Mouse (Mus musculus) ES-E14 (cell line): ENCODE results near the gene Man1a2. TPM values are rescaled to one million over a fixed set of nuclear protein-coding genes. Genes with fewer than 3 reads are reported as not detected.

Source experiments
- DNase-seq: peaks from one replicate; pipeline ENCODE4 v3.0.0-alpha.2; 2013; ENCODE audit warnings: low read depth, low spot score
- H3K27ac ChIP-seq: 2 replicates; pipeline ENCODE4 v1.5.1; 2012; ENCODE audit warnings: low read depth, mild to moderate bottlenecking, low read length, moderate library complexity, mixed read lengths; ENCODE audit not compliant: poor library complexity, insufficient read depth, severe bottlenecking
- H3K36me3 ChIP-seq: 2 replicates; pipeline ENCODE4 v1.6.1; 2012; ENCODE audit warnings: mild to moderate bottlenecking, low read length, moderate library complexity, mixed read lengths; ENCODE audit not compliant: control insufficient read depth, poor library complexity, insufficient read depth, severe bottlenecking
- H3K4me1 ChIP-seq, 2 experiments: fragments of 150-350 bp in 1 of 2; sonication (generic) in 1 of 2; 2 replicates each; pipeline ENCODE4 v1.6.1; 2012; ENCODE audit warnings: low read length in 2 of 2, mild to moderate bottlenecking in 1 of 2, mixed read lengths in 1 of 2; ENCODE audit not compliant: control insufficient read depth in 2 of 2, insufficient read depth in 2 of 2, poor library complexity in 1 of 2
- H3K4me3 ChIP-seq, 2 experiments: fragments of 150-350 bp in 1 of 2; sonication (generic) in 1 of 2; 2 replicates each; pipeline ENCODE4 v1.5.1; 2012; ENCODE audit warnings: low read length in 2 of 2, low read depth in 1 of 2, mild to moderate bottlenecking in 1 of 2, mixed read lengths in 1 of 2; ENCODE audit not compliant: insufficient read depth in 1 of 2, poor library complexity in 1 of 2, severe bottlenecking in 1 of 2
- H3K9ac ChIP-seq: 2 replicates; pipeline ENCODE4 v1.6.1; 2012; ENCODE audit warnings: low read depth, mild to moderate bottlenecking, low read length, mixed read lengths; ENCODE audit not compliant: poor library complexity, insufficient read depth, severe bottlenecking
- H3K9me3 ChIP-seq: fragments of 150-350 bp; sonication (generic); 2 replicates; pipeline ENCODE4 v1.6.1; 2012; ENCODE audit warnings: low read depth, mild to moderate bottlenecking, low read length; ENCODE audit not compliant: control insufficient read depth, insufficient read depth
- CHD2 ChIP-seq: IDR thresholded peaks from 2 replicates; pipeline ENCODE4 v1.6.1; 2014; ENCODE audit warnings: mild to moderate bottlenecking, low read depth, low read length, inconsistent platforms
- HCFC1 ChIP-seq: IDR thresholded peaks from 2 replicates; pipeline ENCODE4 v1.6.1; 2012; ENCODE audit warnings: low read length, inconsistent platforms, borderline replicate concordance; ENCODE audit not compliant: insufficient read depth
- MAFK ChIP-seq: IDR thresholded peaks from 2 replicates; pipeline ENCODE4 v1.6.1; 2014; ENCODE audit warnings: mild to moderate bottlenecking, low read depth, low read length, inconsistent platforms; ENCODE audit not compliant: insufficient read depth
- ZC3H11A ChIP-seq: IDR thresholded peaks from 2 replicates; pipeline ENCODE4 v1.6.1; 2012; ENCODE audit warnings: low read depth, mild to moderate bottlenecking, inconsistent platforms, low read length, borderline replicate concordance
- ZNF384 ChIP-seq: IDR thresholded peaks from 2 replicates; pipeline ENCODE4 v1.6.1; 2012; ENCODE audit warnings: low read depth, low read length, inconsistent platforms
- in situ Hi-C, 2 experiments: fragments of 600-800 bp; cut with MboI; formaldehyde crosslinking; loops; one replicate each; pipeline ENCODE4 v1.15.1; 2025; ENCODE audit warnings: low sequenced_read_pairs in 2 of 2, inconsistent platforms in 1 of 2; ENCODE audit not compliant: unreplicated experiment in 2 of 2
- total RNA-seq: library from RNA; depleted of rRNA; stranded (reverse); fragments of 300-350 nt; gene quantifications from 2 replicates; pipeline ENCODE4 v1.2.3, GENCODE M21; 2012

The Man1a2 gene
- total RNA-seq, 1 experiment = 55.3 TPM

- Histone ChIP-seq H3K9me3 (no peaks in the 10 kb centered on the region), H3K4me3 (no peak overlapping the region), H3K4me1 (peaks cover 8% of the 10 kb centered on the region in 2 experiments; a peak in 2 of 4 replicates), H3K36me3 (no peaks in the 10 kb centered on the region), H3K9ac (no peak overlapping the region), H3K27ac (no peak overlapping the region)
- DNase-seq = no peak
- TF ChIP-seq ZNF384 (no peak), HCFC1 (no peak), CHD2 (no peak), ZC3H11A (no peak), MAFK (no peak)
- in situ Hi-C loops = no loop called here
These were observed 30.1 kb upstream of the Man1a2 start for GRCm38 (mm10) chr3:100715367-100715766.

GRCm38 (mm10) chr3:100713142-100714005, 28.1 kb upstream of the Man1a2 start:
- in situ Hi-C loops = no loop called here
- no peak for TF ChIP-seq MAFK
- peak; percentile 79; the same call in 1 of the 2 replicates for TF ChIP-seq ZNF384
- no peaks in the 10 kb centered on the region for H3K36me3 ChIP-seq
- H3K9ac ChIP-seq = no peak overlapping the region
- no peak for DNase-seq
- peaks cover 8% of the 10 kb centered on the region in 2 experiments; a peak in 2 of 4 replicates for H3K4me1 ChIP-seq
- no peak overlapping the region for H3K4me3 ChIP-seq
- no peaks in the 10 kb centered on the region for H3K9me3 ChIP-seq
- no peak overlapping the region for H3K27ac ChIP-seq

- Histone ChIP-seq H3K9me3 (no peaks in the 10 kb centered on the region), H3K4me1 (peaks cover 8% of the 10 kb centered on the region in 2 experiments; a peak in 2 of 4 replicates), H3K27ac (no peak overlapping the region), H3K4me3 (no peak overlapping the region), H3K9ac (no peak overlapping the region), H3K36me3 (no peaks in the 10 kb centered on the region)
- TF ChIP-seq ZC3H11A (no peak), CHD2 (no peak), MAFK (no peak), HCFC1 (no peak), ZNF384 (no peak)
- in situ Hi-C loops = no loop called here
- DNase-seq = no peak
These were observed 26.8 kb upstream of the Man1a2 start for GRCm38 (mm10) chr3:100712140-100712539.

- Histone ChIP-seq H3K36me3 (no peaks in the 10 kb centered on the region), H3K9ac (no peak overlapping the region), H3K27ac (no peak overlapping the region), H3K4me1 (peaks cover 4 to 5% of the 10 kb centered on the region in 2 experiments; a peak in 2 of 4 replicates), H3K9me3 (no peaks in the 10 kb centered on the region), H3K4me3 (no peak overlapping the region)
- DNase-seq = no peak
- in situ Hi-C loops = no loop called here
- TF ChIP-seq MAFK = no peak
- TF ChIP-seq ZNF384 = no peak
- no peak for TF ChIP-seq CHD2
- TF ChIP-seq HCFC1 = no peak
- no peak for TF ChIP-seq ZC3H11A
These were observed 26.2 kb upstream of the Man1a2 start for GRCm38 (mm10) chr3:100711486-100711885.
